Mouse (Mus musculus) 3134 (cell line): Measurements from ENCODE around the gene Foxd3.
"Not testable (repeated sequence)": the region's sequence is repeated elsewhere in the genome, so short reads cannot be mapped to it uniquely, and the experiment has no call there.

ENCODE experiments used
- DNase-seq: peaks from one replicate; pipeline ENCODE4 v3.0.0-alpha.2; 2011; ENCODE audit warnings: low spot score; ENCODE audit not compliant: insufficient read length; ENCODE audit errors: extremely low read depth

Foxd3 gene

GRCm38 (mm10) chr4:99655937-99656604 is at the start of gene Foxd3:
Foxd3 (plus strand) TSS chr4:99656299.
- no peak for DNase-seq

DNA sequence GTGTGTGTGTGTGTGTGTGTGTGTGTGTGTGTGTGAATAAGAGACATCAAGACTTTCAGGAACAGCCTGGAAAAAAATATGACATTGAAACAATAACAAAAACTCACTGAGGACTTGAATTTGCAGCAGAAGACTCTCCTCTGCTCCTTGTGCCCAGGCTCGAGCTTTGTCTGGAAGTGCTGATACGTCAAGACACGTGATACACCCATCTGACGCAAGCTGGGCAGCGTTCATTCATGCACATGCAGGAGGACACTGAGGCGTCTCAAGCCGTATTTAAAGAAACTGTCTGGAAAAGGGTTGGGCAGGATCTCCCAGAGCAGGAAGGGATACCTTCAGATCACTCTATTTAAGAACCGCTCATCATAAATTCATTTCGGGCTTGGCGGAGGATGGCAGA is 43.9 kb upstream of the Foxd3 start:
- no peak for DNase-seq

GRCm38 (mm10) chr4:99612609-99613350 is 43.3 kb upstream of the Foxd3 start:
- DNase-seq, result no peak

GRCm38 (mm10) chr4:99626047-99626844 is 29.9 kb upstream of the Foxd3 start:
- DNase-seq, result no peak

GRCm38 (mm10) chr4:99627057-99627456 is 29.0 kb upstream of the Foxd3 start:
- no peak for DNase-seq

- no peak for DNase-seq
These were observed 20.1 kb upstream of the Foxd3 start for GRCm38 (mm10) chr4:99636038-99636437.

DNA sequence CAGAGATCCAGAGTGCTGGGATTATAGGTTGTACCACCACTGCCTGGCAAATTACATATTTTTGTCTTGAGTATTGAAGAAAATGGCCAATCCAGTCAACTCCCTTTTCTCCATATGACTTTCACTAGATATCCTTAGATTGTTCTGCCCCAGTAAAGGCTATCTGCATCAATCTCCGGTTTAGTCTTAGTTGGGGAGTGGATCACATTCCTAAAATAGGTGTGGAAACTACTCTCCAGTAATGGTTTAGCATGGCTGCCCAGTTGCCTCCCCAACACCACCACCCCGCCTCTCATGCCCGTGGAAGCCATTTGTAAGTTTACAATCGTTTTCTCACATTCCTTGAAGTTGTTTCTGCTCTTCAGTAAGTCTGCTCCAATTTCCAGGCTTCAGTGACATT is 19.4 kb upstream of the Foxd3 start:
- DNase-seq, result no peak

GRCm38 (mm10) chr4:99640619-99641018 is 15.5 kb upstream of the Foxd3 start:
- DNase-seq, result not testable (repeated sequence)

DNA sequence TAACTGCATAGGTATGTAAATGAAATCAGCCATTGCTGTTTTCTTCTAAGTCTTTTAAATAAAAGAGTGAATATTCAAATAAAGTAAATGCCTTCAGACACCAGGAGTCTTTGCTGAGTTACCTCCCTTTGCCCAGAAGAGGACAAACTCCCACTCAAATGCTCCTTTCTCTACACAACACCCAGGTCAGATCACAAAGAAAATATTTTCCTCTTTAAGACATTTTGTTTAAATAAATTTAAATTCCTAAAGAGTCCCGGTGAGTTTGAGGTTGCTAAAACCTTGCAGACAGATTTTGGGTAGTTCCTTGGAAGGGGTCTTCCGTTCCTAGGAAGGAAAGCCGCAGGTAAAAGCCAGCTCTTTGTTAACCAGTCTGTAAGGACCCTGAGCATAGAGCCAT is 14.2 kb upstream of the Foxd3 start:
- no peak for DNase-seq

GRCm38 (mm10) chr4:99645560-99645959 is 10.5 kb upstream of the Foxd3 start:
- DNase-seq, result no peak

- DNase-seq, result no peak
These were observed 5.8 kb upstream of the Foxd3 start for GRCm38 (mm10) chr4:99650088-99650944.

DNA sequence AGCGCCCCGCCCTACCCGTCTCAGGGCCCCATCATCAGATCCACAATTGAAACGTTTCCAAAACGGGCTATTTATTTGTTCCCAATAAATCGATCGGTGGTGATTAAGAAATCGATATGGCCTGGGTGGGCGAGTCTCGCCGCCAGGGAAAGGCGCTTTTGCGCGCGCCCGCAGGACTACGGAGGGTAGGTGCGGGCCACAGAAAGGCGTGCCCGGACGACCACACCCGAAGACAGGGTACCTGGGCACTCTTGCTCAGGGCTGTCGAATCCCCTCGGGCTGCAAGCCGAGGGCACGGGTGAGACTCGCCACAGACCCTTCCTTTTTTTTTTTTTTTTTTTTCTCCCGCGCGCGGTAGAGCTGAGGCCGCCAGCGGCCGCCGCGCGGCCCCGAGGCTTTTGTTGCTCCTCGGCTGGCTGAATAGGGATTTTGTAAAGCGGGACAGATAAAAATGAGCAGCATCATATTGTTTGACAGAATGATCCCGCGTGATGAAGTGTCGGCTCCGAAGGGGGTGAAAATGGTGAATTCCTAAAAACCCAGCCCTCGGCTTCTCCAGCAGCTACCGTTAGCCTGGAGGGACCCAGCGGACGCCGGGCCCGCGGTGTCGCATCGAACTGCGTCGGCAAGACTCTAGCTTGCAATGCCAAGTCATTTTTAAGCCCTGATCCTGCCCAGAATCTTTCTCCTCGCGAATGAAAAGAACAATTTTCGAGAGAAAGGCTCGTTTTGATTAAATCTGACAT is 5.0 kb upstream of the Foxd3 start:
- DNase-seq, result no peak

DNA sequence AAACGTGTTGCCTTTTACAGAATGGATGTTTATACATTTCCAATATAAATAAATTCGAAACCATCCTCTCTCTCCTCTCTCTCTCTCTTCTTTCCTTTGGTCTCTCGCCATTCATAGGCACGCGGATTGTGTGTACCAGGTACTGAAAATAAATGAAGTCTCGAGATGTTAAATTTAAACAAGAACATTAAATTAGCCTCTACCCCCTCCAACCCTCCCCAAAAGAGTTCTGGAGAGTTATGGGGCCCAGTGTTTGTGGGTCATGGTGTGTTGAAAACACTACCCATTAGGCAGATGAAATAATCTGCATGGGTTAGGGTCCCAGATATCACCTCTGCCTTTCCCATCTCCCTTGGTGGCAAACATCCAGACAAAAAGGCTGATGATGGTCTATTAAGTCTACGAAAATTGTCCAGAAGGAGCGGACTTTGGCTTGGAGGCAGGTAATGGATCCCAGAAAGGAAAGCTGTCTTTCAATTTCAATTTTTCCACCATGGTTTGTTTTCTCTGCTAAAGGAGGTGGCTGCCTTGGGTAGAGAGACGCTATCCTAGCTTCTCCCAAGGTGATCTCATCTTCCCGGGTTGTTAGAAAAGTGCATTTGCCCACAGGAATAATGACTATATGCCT is 4.2 kb upstream of the Foxd3 start:
- DNase-seq, result no peak

GRCm38 (mm10) chr4:99652576-99653210 is 3.4 kb upstream of the Foxd3 start:
- DNase-seq, result no peak

DNA sequence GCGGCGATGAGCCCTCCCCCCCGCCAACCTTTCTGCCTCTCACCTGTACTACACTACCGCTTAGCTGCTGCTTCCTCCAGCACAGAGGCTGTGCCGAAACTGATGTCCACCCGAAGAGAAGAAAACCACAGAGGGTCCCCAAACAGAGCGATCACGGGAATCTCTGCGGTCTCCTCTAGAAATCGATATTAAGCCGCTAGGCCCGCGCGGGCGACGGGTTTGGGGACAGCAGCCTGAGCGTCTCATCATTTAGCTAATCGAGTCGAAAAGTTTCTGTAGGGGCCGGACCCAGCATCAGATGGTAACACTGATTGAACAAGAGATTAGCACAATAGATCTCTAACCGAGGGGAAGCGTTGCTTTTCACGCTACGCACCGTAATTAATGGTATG is 2.9 kb upstream of the Foxd3 start:
- DNase-seq, result no peak

GRCm38 (mm10) chr4:99653608-99654221 is 2.4 kb upstream of the Foxd3 start:
- DNase-seq, result no peak

GRCm38 (mm10) chr4:99654621-99655296 is 1.3 kb upstream of the Foxd3 start:
- DNase-seq, result no peak
